Mouse (Mus musculus): Measurements from ENCODE around the gene Smim20. TPM values are rescaled to one million over a fixed set of nuclear protein-coding genes. Genes with fewer than 3 reads are reported as not detected.
A peak's percentile ranks its signal among the peaks of the same experiment; 100 is the strongest.

Gene Smim20
- total and polyA plus RNA-seq, 2 experiments from 2014 or later, result 35.7 to 76.0 TPM

DNA sequence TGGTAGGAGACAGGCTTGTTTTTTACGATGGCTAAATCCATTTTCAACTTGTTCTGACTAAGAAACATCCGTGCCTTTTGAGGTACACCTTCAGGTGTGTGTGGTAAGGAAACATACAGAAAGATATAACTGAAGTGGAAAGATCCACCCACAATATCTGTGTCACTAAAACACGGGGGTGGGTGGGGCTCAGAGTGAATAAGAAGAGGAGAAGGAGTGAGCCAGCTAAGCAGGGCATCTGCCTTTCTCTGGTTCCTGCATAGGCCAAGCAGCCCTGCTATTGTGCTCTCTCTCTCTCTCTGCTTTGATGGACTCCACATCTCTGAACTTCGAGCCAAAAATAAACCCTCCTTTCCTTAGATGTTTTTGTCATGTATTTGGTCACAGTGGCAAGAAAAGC is 38.1 kb downstream of the Smim20 start:
- WGBS, result 71% methylated on average over 4 of the region's 4 CpGs
- Histone ChIP-seq H3K9ac (replicated peaks; ENCODE audit: low read length, poor library complexity, severe bottlenecking) (no peak overlapping the region), H3K4me1 (ENCODE audit: insufficient read depth, low read length) (no peaks in the 10 kb centered on the region), H3K4me2 (ENCODE audit: low read depth, low read length, poor library complexity, severe bottlenecking) (no peak overlapping the region), H3K9me3 (ENCODE audit: low read length) (no peaks in the 10 kb centered on the region), H3K4me3 (ENCODE audit: low read depth, low read length) (no peak overlapping the region), H3K27ac (ENCODE audit: low read depth, low read length) (no peak overlapping the region), H3K36me3 (ENCODE audit: insufficient read depth, low read length) (no peaks in the 10 kb centered on the region), H3K27me3 (ENCODE audit: insufficient read depth, low read length) (no peaks in the 10 kb centered on the region)
- no peak for TF ChIP-seq CTCF (IDR thresholded peaks at IDR 0.05)
- no peak for DNase-seq (ENCODE audit: low spot score)
- no peak for ATAC-seq (ENCODE audit: low FRiP score)

DNA sequence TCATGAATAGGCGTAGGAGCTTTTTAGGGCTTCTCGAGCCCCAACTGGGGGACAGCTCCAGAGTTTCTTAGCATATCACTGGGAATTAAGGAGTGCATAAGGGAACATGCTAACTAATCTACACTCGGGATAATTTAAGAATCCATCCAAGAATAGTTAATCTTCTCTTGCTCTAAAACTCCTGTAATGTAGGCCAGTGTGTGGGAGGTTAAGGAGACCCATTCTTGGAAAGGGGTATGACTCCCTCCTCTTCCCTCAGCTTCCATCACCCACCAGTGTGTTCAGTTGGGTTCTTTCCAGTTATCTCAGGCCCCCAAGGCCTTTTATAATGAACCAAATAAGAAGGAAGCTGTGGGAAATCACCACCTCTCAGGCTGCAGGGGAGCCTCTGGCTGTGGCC is 40.0 kb downstream of the Smim20 start:
- WGBS, result 93% methylated on average over 3 of the region's 3 CpGs
- Histone ChIP-seq H3K4me2 (ENCODE audit: low read depth, low read length, poor library complexity, severe bottlenecking) (no peak overlapping the region), H3K27ac (ENCODE audit: low read depth, low read length) (no peak overlapping the region), H3K27me3 (ENCODE audit: insufficient read depth, low read length) (no peaks in the 10 kb centered on the region), H3K36me3 (ENCODE audit: insufficient read depth, low read length) (no peaks in the 10 kb centered on the region), H3K4me3 (ENCODE audit: low read depth, low read length) (no peak overlapping the region), H3K4me1 (ENCODE audit: insufficient read depth, low read length) (no peaks in the 10 kb centered on the region), H3K9me3 (ENCODE audit: low read length) (no peaks in the 10 kb centered on the region), H3K9ac (replicated peaks; ENCODE audit: low read length, poor library complexity, severe bottlenecking) (no peak overlapping the region)
- DNase-seq (ENCODE audit: low spot score), result no peak
- no peak for ATAC-seq (ENCODE audit: low FRiP score)
- no peak for TF ChIP-seq CTCF (IDR thresholded peaks at IDR 0.05)

DNA sequence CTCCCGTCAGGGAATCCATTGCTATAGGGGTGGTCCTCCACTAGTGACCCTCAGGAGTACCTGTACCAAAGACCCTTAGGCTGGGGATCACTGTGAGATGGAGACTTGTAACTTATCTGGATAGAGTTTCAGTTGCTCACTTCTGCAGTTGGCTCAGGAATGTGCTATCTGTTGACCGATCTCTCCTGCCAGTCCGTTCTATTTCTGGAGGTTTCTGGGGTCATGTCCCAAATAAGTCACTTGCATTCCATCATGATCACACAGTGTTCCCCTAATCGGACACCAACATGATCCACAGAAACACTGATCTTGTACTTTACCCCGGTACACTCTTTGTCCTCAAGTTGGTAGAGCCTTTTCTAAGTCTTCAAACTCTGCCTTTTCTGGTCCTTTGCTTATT is 40.6 kb downstream of the Smim20 start:
- DNase-seq (ENCODE audit: low spot score), result no peak
- TF ChIP-seq CTCF (IDR thresholded peaks at IDR 0.05), result no peak
- no peaks in the 10 kb centered on the region for H3K4me1 ChIP-seq (ENCODE audit: insufficient read depth, low read length)
- no peaks in the 10 kb centered on the region for H3K9me3 ChIP-seq (ENCODE audit: low read length)
- no peak overlapping the region for H3K9ac ChIP-seq (replicated peaks; ENCODE audit: low read length, poor library complexity, severe bottlenecking)
- ATAC-seq (ENCODE audit: low FRiP score), result no peak
- no peaks in the 10 kb centered on the region for H3K27me3 ChIP-seq (ENCODE audit: insufficient read depth, low read length)
- 96% methylated on average over 5 of the region's 5 CpGs for WGBS
- no peaks in the 10 kb centered on the region for H3K36me3 ChIP-seq (ENCODE audit: insufficient read depth, low read length)
- no peak overlapping the region for H3K4me2 ChIP-seq (ENCODE audit: low read depth, low read length, poor library complexity, severe bottlenecking)
- H3K4me3 ChIP-seq (ENCODE audit: low read depth, low read length), result no peak overlapping the region
- no peak overlapping the region for H3K27ac ChIP-seq (ENCODE audit: low read depth, low read length)

DNA sequence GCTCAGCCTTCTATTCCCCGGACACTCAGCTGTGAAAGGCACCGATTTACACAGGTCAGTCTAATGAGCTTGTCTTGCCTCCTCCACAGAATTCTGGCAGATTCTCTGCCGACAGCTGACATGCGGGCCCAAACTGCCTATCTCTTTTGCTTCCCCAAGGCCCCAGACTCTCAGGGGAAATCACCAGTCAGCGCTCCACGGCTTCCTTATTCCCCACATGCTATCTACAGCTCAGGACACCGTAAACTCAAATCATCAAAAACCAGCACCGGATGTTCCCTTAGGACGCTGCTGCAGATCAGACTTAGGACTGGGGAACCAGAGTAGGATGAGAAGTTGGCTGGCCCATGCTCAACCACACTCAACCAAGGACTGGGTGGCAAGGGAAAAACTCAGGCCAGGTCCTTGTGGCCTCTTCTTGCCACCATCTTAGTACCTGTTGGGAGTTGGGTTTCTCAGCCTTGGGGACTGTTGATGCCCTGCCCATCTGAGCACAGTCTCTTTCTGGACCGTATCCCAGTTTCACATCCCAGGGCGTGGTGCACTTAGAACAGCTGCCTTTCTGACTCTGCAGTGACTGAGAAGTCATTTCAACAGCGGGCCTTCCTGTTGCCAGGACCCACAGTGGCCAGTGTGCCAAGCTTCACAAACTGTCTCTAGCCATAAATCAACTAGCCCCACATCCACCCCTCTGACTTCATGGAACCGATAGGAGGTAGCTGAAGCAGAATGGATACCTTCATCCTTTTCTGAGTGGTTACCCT is 47.7 kb downstream of the Smim20 start:
- no peak overlapping the region for H3K4me3 ChIP-seq (ENCODE audit: low read depth, low read length)
- H3K9me3 ChIP-seq (ENCODE audit: low read length), result no peaks in the 10 kb centered on the region
- H3K36me3 ChIP-seq (ENCODE audit: insufficient read depth, low read length), result no peaks in the 10 kb centered on the region
- ATAC-seq (ENCODE audit: low FRiP score) (no peak), DNase-seq (ENCODE audit: low spot score) (no peak)
- H3K27ac ChIP-seq (ENCODE audit: low read depth, low read length), result no peak overlapping the region
- no peak overlapping the region for H3K4me2 ChIP-seq (ENCODE audit: low read depth, low read length, poor library complexity, severe bottlenecking)
- no peaks in the 10 kb centered on the region for H3K27me3 ChIP-seq (ENCODE audit: insufficient read depth, low read length)
- TF ChIP-seq CTCF (IDR thresholded peaks at IDR 0.05), result no peak
- 85% methylated on average over 13 of the region's 13 CpGs for WGBS
- no peak overlapping the region for H3K9ac ChIP-seq (replicated peaks; ENCODE audit: low read length, poor library complexity, severe bottlenecking)
- H3K4me1 ChIP-seq (ENCODE audit: insufficient read depth, low read length), result no peaks in the 10 kb centered on the region

DNA sequence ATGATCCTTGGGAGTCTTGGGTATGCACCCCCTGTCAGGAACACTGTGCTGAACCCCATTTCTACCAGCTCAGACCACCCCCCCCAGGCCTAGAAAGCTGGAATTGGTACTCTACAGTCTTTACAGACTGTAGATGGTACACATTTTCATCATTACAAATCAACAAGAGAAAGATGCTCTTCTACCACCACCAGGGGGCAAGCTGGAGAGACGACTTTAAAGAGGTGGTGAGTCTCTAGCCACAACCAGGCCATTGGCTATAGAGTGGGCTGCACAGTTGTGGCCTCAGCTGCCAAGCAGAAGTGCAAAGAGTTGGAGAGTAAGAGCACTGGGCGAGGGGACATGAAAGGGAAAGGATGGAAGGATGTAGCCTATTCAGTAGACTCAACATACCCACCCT is 48.9 kb downstream of the Smim20 start:
- WGBS, result 64% methylated on average over 2 of the region's 2 CpGs
- H3K9ac ChIP-seq (replicated peaks; ENCODE audit: low read length, poor library complexity, severe bottlenecking), result no peak overlapping the region
- H3K36me3 ChIP-seq (ENCODE audit: insufficient read depth, low read length), result no peaks in the 10 kb centered on the region
- H3K4me1 ChIP-seq (ENCODE audit: insufficient read depth, low read length), result no peaks in the 10 kb centered on the region
- no peak for DNase-seq (ENCODE audit: low spot score)
- TF ChIP-seq CTCF (IDR thresholded peaks at IDR 0.05), result peak; percentile 26
- H3K4me2 ChIP-seq (ENCODE audit: low read depth, low read length, poor library complexity, severe bottlenecking), result no peak overlapping the region
- H3K27ac ChIP-seq (ENCODE audit: low read depth, low read length), result no peak overlapping the region
- no peaks in the 10 kb centered on the region for H3K27me3 ChIP-seq (ENCODE audit: insufficient read depth, low read length)
- H3K9me3 ChIP-seq (ENCODE audit: low read length), result no peaks in the 10 kb centered on the region
- no peak for ATAC-seq (ENCODE audit: low FRiP score)
- H3K4me3 ChIP-seq (ENCODE audit: low read depth, low read length), result no peak overlapping the region

DNA sequence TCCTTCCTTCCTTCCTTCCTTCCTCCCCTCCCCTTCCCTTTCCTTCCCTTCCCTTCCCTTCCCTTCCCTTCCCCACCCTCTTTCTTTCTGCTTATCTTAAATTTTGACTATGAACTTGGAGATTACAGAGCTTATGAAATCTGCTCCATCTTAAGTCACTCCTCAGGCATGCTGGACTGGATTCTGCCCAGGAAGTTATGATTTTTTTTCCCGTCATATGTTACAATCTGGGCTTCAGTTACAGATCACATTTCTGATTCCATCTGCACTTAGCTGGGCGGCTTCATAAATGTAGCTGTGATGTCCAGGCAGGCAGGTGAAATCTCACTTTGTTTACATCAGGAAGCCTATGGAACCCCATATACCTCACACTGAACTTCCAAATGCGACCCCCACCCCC is 50.5 kb downstream of the Smim20 start:
- H3K9me3 ChIP-seq (ENCODE audit: low read length), result no peaks in the 10 kb centered on the region
- H3K36me3 ChIP-seq (ENCODE audit: insufficient read depth, low read length), result no peaks in the 10 kb centered on the region
- H3K4me1 ChIP-seq (ENCODE audit: insufficient read depth, low read length), result no peaks in the 10 kb centered on the region
- no peak for TF ChIP-seq CTCF (IDR thresholded peaks at IDR 0.05)
- no peak overlapping the region for H3K4me3 ChIP-seq (ENCODE audit: low read depth, low read length)
- DNase-seq (ENCODE audit: low spot score) (no peak), ATAC-seq (ENCODE audit: low FRiP score) (no peak)
- no peak overlapping the region for H3K9ac ChIP-seq (replicated peaks; ENCODE audit: low read length, poor library complexity, severe bottlenecking)
- 77% methylated on average over 3 of the region's 3 CpGs for WGBS
- H3K4me2 ChIP-seq (ENCODE audit: low read depth, low read length, poor library complexity, severe bottlenecking), result no peak overlapping the region
- H3K27ac ChIP-seq (ENCODE audit: low read depth, low read length), result no peak overlapping the region
- H3K27me3 ChIP-seq (ENCODE audit: insufficient read depth, low read length), result no peaks in the 10 kb centered on the region

Data from midbrain, postnatal 0 days (tissue).